Mouse (Mus musculus) neural tube, embryonic 13.5 days (tissue): ENCODE results near the gene Azi2. TPM values are rescaled to one million over a fixed set of nuclear protein-coding genes. Genes with fewer than 3 reads are reported as not detected.
A peak's percentile ranks its signal among the peaks of the same experiment; 100 is the strongest.

Experiments
- ATAC-seq: fragments of 200-750 bp; cut with Nextera tagmentation; 2 replicates; pipeline ENCODE4 v1.8.0; 2017; ENCODE audit warnings: low read depth, mild to moderate bottlenecking, moderate TSS enrichment, moderate library complexity
- H3K27ac ChIP-seq: fragments of 300-500 bp; sonication (generic); replicated peaks from 2 replicates; pipeline ENCODE4 v1.5.1; 2015; ENCODE audit warnings: moderate library complexity, mild to moderate bottlenecking, inconsistent platforms
- H3K27me3 ChIP-seq: fragments of 300-500 bp; sonication (generic); 2 replicates; pipeline ENCODE4 v1.6.1; 2015; ENCODE audit warnings: mild to moderate bottlenecking, inconsistent platforms
- H3K36me3 ChIP-seq: fragments of 300-500 bp; sonication (generic); 2 replicates; pipeline ENCODE4 v1.6.1; 2015; ENCODE audit warnings: mild to moderate bottlenecking, inconsistent platforms
- H3K4me1 ChIP-seq: fragments of 300-500 bp; sonication (generic); replicated peaks from 2 replicates; pipeline ENCODE4 v1.6.1; 2015; ENCODE audit warnings: inconsistent platforms
- H3K4me2 ChIP-seq: fragments of 300-500 bp; sonication (generic); 2 replicates; pipeline ENCODE4 v1.6.1; 2015; ENCODE audit warnings: inconsistent platforms, mild to moderate bottlenecking, moderate library complexity
- H3K4me3 ChIP-seq: fragments of 300-500 bp; sonication (generic); 2 replicates; pipeline ENCODE4 v1.5.1; 2015; ENCODE audit warnings: mild to moderate bottlenecking, inconsistent platforms
- H3K9ac ChIP-seq: fragments of 300-500 bp; sonication (generic); 2 replicates; pipeline ENCODE4 v1.6.1; 2015; ENCODE audit warnings: moderate library complexity, mild to moderate bottlenecking, inconsistent platforms
- H3K9me3 ChIP-seq: fragments of 300-500 bp; sonication (generic); 2 replicates; pipeline ENCODE4 v1.6.1; 2016; ENCODE audit warnings: inconsistent platforms
- WGBS: fragments of 180-500 bp; shearing (Covaris S2); methylation state at CpG from one replicate; pipeline ENCODE4 v1.1.7; 2015; 5-methylcytosine and 5-hydroxymethylcytosine counted together
- microRNA-seq: library from miRNA; unstranded; fragments of <30 nt; microRNA quantifications from one replicate; pipeline ENCODE4, GENCODE M21; 2016
- polyA plus RNA-seq: library from polyadenylated mRNA; unstranded; fragments of >200 nt; fragmentation: Nextera tagmentation; extraction: Ambion mirVana; gene quantifications from 2 replicates; pipeline ENCODE4 v1.2.1, GENCODE M21; 2015

The Azi2 gene
- polyA plus RNA-seq, 1 experiment from 2014 or later: 85.3 TPM

DNA sequence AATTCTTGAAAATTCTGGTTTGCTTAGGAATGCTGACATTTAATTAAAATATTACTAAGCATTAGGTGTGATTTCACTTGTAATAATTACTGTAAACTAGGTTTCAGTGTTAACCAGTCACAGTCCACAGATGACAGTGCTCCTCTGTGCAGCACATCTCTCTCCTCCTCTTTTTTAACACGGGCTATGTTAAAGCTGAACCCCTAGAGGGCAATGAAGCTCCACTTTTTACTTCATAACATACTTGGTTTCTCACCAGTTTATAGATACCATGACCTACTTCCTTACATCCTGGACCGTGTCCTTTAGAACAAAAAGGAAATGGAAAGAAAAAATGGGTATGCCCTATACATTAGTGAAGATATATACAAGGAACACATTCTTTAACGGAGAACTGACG lies 59.1 kb downstream of the Azi2 start:
- H3K4me3 ChIP-seq: no peak overlapping the region
- H3K27ac ChIP-seq: no peak overlapping the region
- 0 out of 2 replicates have a peak, but pooled peaks have one; percentile 27 for ATAC-seq
- no peak overlapping the region for H3K9ac ChIP-seq
- no peaks in the 10 kb centered on the region for H3K36me3 ChIP-seq
- WGBS: 62% methylated on average over 4 of the region's 4 CpGs
- H3K4me2 ChIP-seq: no peak overlapping the region
- no peaks in the 10 kb centered on the region for H3K9me3 ChIP-seq
- H3K4me1 ChIP-seq: no peaks in the 10 kb centered on the region
- H3K27me3 ChIP-seq: no peaks in the 10 kb centered on the region

DNA sequence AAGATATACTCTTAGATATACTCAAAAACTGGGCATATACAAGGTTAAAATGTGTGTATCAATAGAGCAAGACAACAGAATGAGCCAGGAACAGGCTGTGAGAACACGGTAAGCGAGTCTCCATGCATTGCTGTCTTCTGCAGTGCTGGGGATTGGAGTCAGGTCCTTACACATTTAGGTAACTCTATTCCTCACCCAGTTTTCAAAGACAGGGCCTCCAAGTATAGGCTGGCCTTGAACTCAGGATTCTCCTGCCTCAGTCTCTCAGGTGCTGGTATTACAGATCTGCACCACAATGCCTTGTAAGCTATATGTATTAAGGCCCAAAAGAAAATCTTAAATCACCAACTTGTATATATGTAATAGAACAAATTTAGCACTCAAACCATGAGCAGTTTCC lies 60.2 kb downstream of the Azi2 start:
- no peak overlapping the region for H3K9ac ChIP-seq
- no peaks in the 10 kb centered on the region for H3K36me3 ChIP-seq
- H3K4me3 ChIP-seq: no peak overlapping the region
- 99% methylated on average over 2 of the region's 2 CpGs for WGBS
- H3K9me3 ChIP-seq: no peaks in the 10 kb centered on the region
- ATAC-seq: no peak
- H3K27ac ChIP-seq: no peak overlapping the region
- H3K4me1 ChIP-seq: no peaks in the 10 kb centered on the region
- no peak overlapping the region for H3K4me2 ChIP-seq
- H3K27me3 ChIP-seq: no peaks in the 10 kb centered on the region

DNA sequence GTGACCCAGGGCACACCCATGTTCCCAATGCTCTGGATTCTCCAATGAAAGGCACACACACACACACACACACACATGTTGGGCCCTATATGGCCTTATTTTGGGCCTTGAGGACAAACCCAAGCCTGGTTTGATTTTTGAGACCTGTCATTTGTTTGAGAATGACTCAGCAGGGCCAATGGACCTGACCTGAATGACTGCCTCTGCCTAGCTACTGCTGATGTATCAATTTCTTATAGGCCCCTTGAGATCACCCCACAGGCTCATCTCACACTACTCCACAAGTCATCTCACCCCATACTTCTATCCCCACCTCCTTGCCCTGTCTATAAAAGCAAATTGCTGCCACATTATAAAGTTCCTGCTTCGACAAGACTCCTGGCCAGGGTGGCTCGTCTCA lies 61.5 kb downstream of the Azi2 start:
- 90% methylated on average over 2 of the region's 2 CpGs for WGBS
- no peak for ATAC-seq
- no peaks in the 10 kb centered on the region for H3K36me3 ChIP-seq

DNA sequence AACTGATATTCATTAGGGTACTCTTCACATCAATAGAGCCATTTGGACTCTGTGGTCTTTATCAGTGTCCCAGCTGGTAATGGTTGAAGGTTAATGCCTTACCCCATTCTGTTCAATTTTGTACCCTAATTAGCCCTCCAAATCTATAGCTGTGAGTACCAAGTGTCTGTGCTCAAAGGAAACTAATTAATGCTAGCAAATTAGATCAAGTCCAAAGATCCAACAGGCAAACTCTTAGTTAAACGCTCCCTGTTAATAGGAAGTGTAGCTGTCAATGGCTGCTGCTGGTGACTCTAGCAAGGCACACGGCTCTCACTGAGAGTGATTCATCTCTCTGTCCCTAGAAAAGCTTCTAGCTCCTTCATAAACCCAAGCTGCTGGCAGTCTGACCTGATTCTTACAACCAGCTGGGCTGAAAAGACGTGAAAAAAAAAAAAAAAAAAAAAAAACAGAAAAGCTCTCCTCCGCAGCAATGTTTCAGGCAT lies 68.3 kb downstream of the Azi2 start:
- H3K4me3 ChIP-seq: no peak overlapping the region
- WGBS: 30% methylated on average over 4 of the region's 4 CpGs
- H3K27me3 ChIP-seq: no peaks in the 10 kb centered on the region
- no peak overlapping the region; the same call in 1 of the 2 replicates for H3K27ac ChIP-seq
- H3K9ac ChIP-seq: no peak overlapping the region
- H3K4me1 ChIP-seq: peaks cover 23% of the 10 kb centered on the region
- ATAC-seq: no peak
- H3K9me3 ChIP-seq: no peaks in the 10 kb centered on the region
- no peak overlapping the region for H3K4me2 ChIP-seq
- H3K36me3 ChIP-seq: no peaks in the 10 kb centered on the region

More for the DNA sequence above, 61.5 kb downstream of the Azi2 start:
- no peak overlapping the region for H3K27ac ChIP-seq
- H3K4me3 ChIP-seq: no peak overlapping the region
- no peaks in the 10 kb centered on the region for H3K27me3 ChIP-seq
- peaks cover 4% of the 10 kb centered on the region; the same call in 1 of the 2 replicates for H3K4me1 ChIP-seq
- no peak overlapping the region for H3K4me2 ChIP-seq
- no peak overlapping the region for H3K9ac ChIP-seq
- H3K9me3 ChIP-seq: no peaks in the 10 kb centered on the region

DNA sequence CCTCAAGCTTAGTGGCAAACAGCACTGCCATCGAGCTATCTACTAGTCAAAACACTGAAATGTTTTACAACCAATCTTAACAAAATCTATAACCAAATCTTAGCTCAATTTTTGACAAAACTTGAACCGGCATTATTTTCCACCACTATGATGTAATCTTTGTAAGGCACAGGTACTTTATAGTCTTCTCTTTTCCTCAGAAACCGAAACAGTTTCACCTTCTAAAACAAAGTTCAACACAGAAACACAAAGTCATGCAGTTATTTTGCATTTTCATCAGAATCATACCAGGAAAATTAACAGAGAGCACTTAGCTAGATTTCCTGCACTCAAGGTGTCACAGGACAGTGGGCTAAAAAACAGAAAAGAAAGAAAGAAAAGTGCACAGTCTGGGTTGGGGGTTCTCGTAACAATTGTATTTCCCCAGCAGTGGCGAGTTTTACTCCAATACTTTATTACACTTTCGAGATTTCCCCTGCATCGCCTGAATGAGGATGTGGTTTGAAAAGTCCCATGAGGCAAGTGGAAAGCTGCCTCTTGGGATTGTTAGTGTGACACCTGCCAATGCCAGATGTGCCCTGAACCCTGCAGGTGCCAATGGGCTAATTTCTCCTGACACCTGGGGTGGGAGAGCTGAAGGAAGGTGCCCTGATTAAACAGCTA lies 69.5 kb downstream of the Azi2 start:
- H3K27ac ChIP-seq: no peak overlapping the region
- no peaks in the 10 kb centered on the region for H3K9me3 ChIP-seq
- no peak for ATAC-seq
- no peaks in the 10 kb centered on the region for H3K27me3 ChIP-seq
- WGBS: 66% methylated on average over 7 of the region's 7 CpGs
- no peak overlapping the region for H3K4me3 ChIP-seq
- 0 out of 2 replicates have a peak, but pooled peaks cover 1% of the 10 kb centered on the region for H3K36me3 ChIP-seq
- no peak overlapping the region for H3K9ac ChIP-seq
- H3K4me2 ChIP-seq: no peak overlapping the region
- H3K4me1 ChIP-seq: peaks cover 23% of the 10 kb centered on the region

DNA sequence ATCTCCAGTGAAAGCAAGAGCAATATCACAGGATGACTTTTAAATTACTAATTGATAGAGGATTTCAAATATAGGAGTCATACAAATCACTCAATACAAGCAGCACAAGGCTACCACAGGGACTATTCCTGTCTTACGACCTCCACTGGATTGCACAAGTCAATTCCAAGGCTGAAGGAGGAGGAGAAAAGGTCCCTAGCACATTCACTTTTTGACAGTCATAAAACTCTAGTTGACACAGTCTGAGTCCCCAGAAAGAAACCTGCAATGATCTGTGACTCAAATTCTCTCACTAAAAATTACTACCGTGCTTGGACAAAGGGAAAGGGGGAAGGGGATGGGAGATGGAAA lies 70.0 kb downstream of the Azi2 start:
- no peak overlapping the region for H3K4me2 ChIP-seq
- WGBS: 55% methylated on average over 2 of the region's 2 CpGs
- H3K36me3 ChIP-seq: 0 out of 2 replicates have a peak, but pooled peaks cover 3% of the 10 kb centered on the region
- H3K27ac ChIP-seq: no peak overlapping the region
- peaks cover 23% of the 10 kb centered on the region for H3K4me1 ChIP-seq
- no peak for ATAC-seq
- no peaks in the 10 kb centered on the region for H3K9me3 ChIP-seq
- no peaks in the 10 kb centered on the region for H3K27me3 ChIP-seq
- no peak overlapping the region for H3K4me3 ChIP-seq
- H3K9ac ChIP-seq: no peak overlapping the region

Small RNA genes within 50 kb of the gene (microRNA-seq; reads per million reads assigned to microRNA genes)
- not detected for gene Gm22008

Other genes starting within 250 kb of the Azi2 start
- 47.0 and 47.7 TPM in 2 replicates for gene Cmc1, start 109.7 kb downstream of the Azi2 start, polyA plus RNA-seq